Mouse (Mus musculus) forebrain, embryonic 16.5 days (tissue): Measurements from ENCODE around the gene Ube2e3. TPM values are rescaled to one million over a fixed set of nuclear protein-coding genes. Genes with fewer than 3 reads are reported as not detected.

Source experiments
- ATAC-seq: fragments of 200-750 bp; cut with Nextera tagmentation; 2 replicates; pipeline ENCODE4 v1.8.0; 2017; ENCODE audit warnings: mild to moderate bottlenecking, moderate library complexity
- H3K27ac ChIP-seq: fragments of 300-500 bp; sonication (generic); 2 replicates; pipeline ENCODE4 v1.5.1; 2014; ENCODE audit warnings: low read length, control low read depth
- H3K27me3 ChIP-seq: fragments of 300-500 bp; sonication (generic); replicated peaks from 2 replicates; pipeline ENCODE4 v1.6.1; 2014; ENCODE audit warnings: low read length; ENCODE audit not compliant: control insufficient read depth, insufficient read depth
- H3K36me3 ChIP-seq: fragments of 300-500 bp; sonication (generic); 2 replicates; pipeline ENCODE4 v1.6.1; 2014; ENCODE audit not compliant: control insufficient read depth, insufficient read depth
- H3K4me1 ChIP-seq: fragments of 300-500 bp; sonication (generic); replicated peaks from 2 replicates; pipeline ENCODE4 v1.6.1; 2014; ENCODE audit warnings: low read length; ENCODE audit not compliant: control insufficient read depth, insufficient read depth
- H3K4me2 ChIP-seq: fragments of 300-500 bp; sonication (generic); 2 replicates; pipeline ENCODE4 v1.6.1; 2014; ENCODE audit warnings: mild to moderate bottlenecking, low read length, control low read depth
- H3K4me3 ChIP-seq: fragments of 300-500 bp; sonication (generic); replicated peaks from 2 replicates; pipeline ENCODE4 v1.5.1; 2014; ENCODE audit warnings: mild to moderate bottlenecking, low read length, control low read depth
- H3K9ac ChIP-seq: fragments of 300-500 bp; sonication (generic); replicated peaks from 2 replicates; pipeline ENCODE4 v1.6.1; 2014; ENCODE audit warnings: low read depth, low read length, control low read depth
- H3K9me3 ChIP-seq: fragments of 300-500 bp; sonication (generic); 2 replicates; pipeline ENCODE4 v1.6.1; 2016; ENCODE audit warnings: low read length; ENCODE audit not compliant: control insufficient read depth
- WGBS: fragments of 180-500 bp; shearing (Covaris S2); extraction: QIAGEN DNeasy Blood & Tissue Kit; methylation state at CpG from one replicate; pipeline ENCODE4 v1.1.7; 2014; 5-methylcytosine and 5-hydroxymethylcytosine counted together
- polyA plus RNA-seq: library from polyadenylated mRNA; unstranded; fragments of >200 nt; fragmentation: Nextera tagmentation; extraction: Ambion mirVana; gene quantifications from 2 replicates; pipeline ENCODE4 v1.2.1, GENCODE M21; 2015

The Ube2e3 gene
- polyA plus RNA-seq, 1 experiment from 2014 or later = 250 TPM

GRCm38 (mm10) chr2:78876002-78876401, 8.1 kb downstream of the Ube2e3 start:
- Histone ChIP-seq H3K4me3 (no peak overlapping the region), H3K4me2 (no peak overlapping the region), H3K27me3 (no peaks in the 10 kb centered on the region), H3K9me3 (no peaks in the 10 kb centered on the region), H3K4me1 (peaks cover 29% of the 10 kb centered on the region), H3K36me3 (no peaks in the 10 kb centered on the region), H3K9ac (no peak overlapping the region), H3K27ac (no peak overlapping the region)
- ATAC-seq = no peak

GRCm38 (mm10) chr2:78882068-78882467, 14.1 kb downstream of the Ube2e3 start:
- Histone ChIP-seq H3K36me3 (no peaks in the 10 kb centered on the region), H3K9me3 (no peaks in the 10 kb centered on the region), H3K27ac (no peak overlapping the region), H3K4me3 (no peak overlapping the region), H3K4me2 (no peak overlapping the region), H3K27me3 (no peaks in the 10 kb centered on the region), H3K4me1 (peaks cover 8% of the 10 kb centered on the region; the same call in 1 of the 2 replicates), H3K9ac (no peak overlapping the region)
- 73% methylated on average over 1 of the region's 1 CpGs for WGBS
- no peak for ATAC-seq

GRCm38 (mm10) chr2:78882743-78883433, 15.0 kb downstream of the Ube2e3 start:
- Histone ChIP-seq H3K36me3 (no peaks in the 10 kb centered on the region), H3K4me2 (no peak overlapping the region), H3K27me3 (no peaks in the 10 kb centered on the region), H3K4me1 (peaks cover 8% of the 10 kb centered on the region; the same call in 1 of the 2 replicates), H3K9ac (no peak overlapping the region), H3K27ac (no peak overlapping the region), H3K9me3 (no peaks in the 10 kb centered on the region), H3K4me3 (no peak overlapping the region)
- ATAC-seq = no peak
- WGBS = 96% methylated on average over 3 of the region's 3 CpGs

- no peak overlapping the region for H3K4me2 ChIP-seq
- no peak overlapping the region for H3K9ac ChIP-seq
- no peaks in the 10 kb centered on the region for H3K36me3 ChIP-seq
- H3K4me3 ChIP-seq = no peak overlapping the region
- ATAC-seq = no peak
- H3K9me3 ChIP-seq = no peaks in the 10 kb centered on the region
- peaks cover 2% of the 10 kb centered on the region; the same call in 1 of the 2 replicates for H3K4me1 ChIP-seq
- H3K27ac ChIP-seq = no peak overlapping the region
- H3K27me3 ChIP-seq = no peaks in the 10 kb centered on the region
- WGBS = 67% methylated on average over 2 of the region's 2 CpGs
Observed at GRCm38 (mm10) chr2:78886446-78886845, 18.5 kb downstream of the Ube2e3 start.

- Histone ChIP-seq H3K9ac (no peak overlapping the region), H3K4me2 (no peak overlapping the region), H3K4me3 (no peak overlapping the region), H3K9me3 (no peaks in the 10 kb centered on the region), H3K27me3 (no peaks in the 10 kb centered on the region), H3K36me3 (no peaks in the 10 kb centered on the region), H3K27ac (no peak overlapping the region), H3K4me1 (peaks cover 2% of the 10 kb centered on the region; the same call in 1 of the 2 replicates)
- WGBS = 51% methylated on average over 3 of the region's 3 CpGs
- ATAC-seq = no peak
Observed at GRCm38 (mm10) chr2:78888190-78888589, 20.3 kb downstream of the Ube2e3 start.

GRCm38 (mm10) chr2:78895216-78895615, 27.3 kb downstream of the Ube2e3 start:
- Histone ChIP-seq H3K27ac (no peak overlapping the region), H3K4me2 (no peak overlapping the region), H3K4me3 (no peak overlapping the region), H3K27me3 (no peaks in the 10 kb centered on the region), H3K9ac (no peak overlapping the region), H3K9me3 (no peaks in the 10 kb centered on the region), H3K4me1 (no peaks in the 10 kb centered on the region), H3K36me3 (no peaks in the 10 kb centered on the region)
- WGBS = 94% methylated on average over 2 of the region's 2 CpGs
- ATAC-seq = no peak

- whole genome bisulfite sequencing = 38% methylated on average over 3 of the region's 3 CpGs
- Histone ChIP-seq H3K4me1 (peaks cover 8% of the 10 kb centered on the region), H3K9ac (no peak overlapping the region), H3K27ac (no peak overlapping the region), H3K4me3 (no peak overlapping the region), H3K36me3 (no peaks in the 10 kb centered on the region), H3K9me3 (no peaks in the 10 kb centered on the region), H3K27me3 (no peaks in the 10 kb centered on the region), H3K4me2 (no peak overlapping the region)
- ATAC-seq = no peak
Observed at GRCm38 (mm10) chr2:78905916-78906315, 38.0 kb downstream of the Ube2e3 start.

GRCm38 (mm10) chr2:78911516-78911915, 43.6 kb downstream of the Ube2e3 start:
- no peaks in the 10 kb centered on the region for H3K36me3 ChIP-seq
- no peak overlapping the region for H3K27ac ChIP-seq

GRCm38 (mm10) chr2:78914861-78915260, 46.9 kb downstream of the Ube2e3 start:
- Histone ChIP-seq H3K4me1 (no peaks in the 10 kb centered on the region), H3K4me2 (no peak overlapping the region), H3K9me3 (no peaks in the 10 kb centered on the region), H3K36me3 (no peaks in the 10 kb centered on the region), H3K27me3 (no peaks in the 10 kb centered on the region), H3K9ac (no peak overlapping the region), H3K4me3 (no peak overlapping the region), H3K27ac (no peak overlapping the region)
- no peak for ATAC-seq
- 70% methylated on average over 2 of the region's 2 CpGs for WGBS

More at GRCm38 (mm10) chr2:78911516-78911915, 43.6 kb downstream of the Ube2e3 start:
- Histone ChIP-seq H3K9me3 (no peaks in the 10 kb centered on the region), H3K4me2 (no peak overlapping the region), H3K4me1 (peaks cover 3% of the 10 kb centered on the region; the same call in 1 of the 2 replicates), H3K9ac (no peak overlapping the region), H3K27me3 (no peaks in the 10 kb centered on the region), H3K4me3 (no peak overlapping the region)
- no peak for ATAC-seq
